Mouse (Mus musculus) heart, postnatal 25 days (tissue): Measurements from ENCODE around the gene Hapln4. TPM values are rescaled to one million over a fixed set of nuclear protein-coding genes. Genes with fewer than 3 reads are reported as not detected.
A peak's percentile ranks its signal among the peaks of the same experiment; 100 is the strongest.
"Not testable (repeated sequence)": the region's sequence is repeated elsewhere in the genome, so short reads cannot be mapped to it uniquely, and the experiment has no call there.

Experiments used
- DNase-seq: peaks from one replicate; pipeline ENCODE4 v3.0.0; 2022; ENCODE audit warnings: low spot score
- intact Hi-C: fragments of 180-260 bp; cut with DNase I; formaldehyde crosslinking; loops from one replicate; pipeline ENCODE4 v1.15.1; 2025
- total RNA-seq, 2 experiments: library from RNA; stranded (reverse); gene quantifications; 2 replicates each; pipeline ENCODE4 v1.2.3; 2021

Hapln4 gene
- total RNA-seq: not detected

- intact Hi-C loops: no loop called here
- DNase-seq: no peak
Observed at GRCm38 (mm10) chr8:70083285-70083684, at the start of gene Hapln4. Hapln4 (plus strand) TSS chr8:70083457.

GRCm38 (mm10) chr8:70037994-70038393, 45.3 kb upstream of the Hapln4 start:
- no peak for DNase-seq
- intact Hi-C loops: no loop called here

GRCm38 (mm10) chr8:70041885-70042546, 41.2 kb upstream of the Hapln4 start:
- intact Hi-C loops: loop anchor here (5.0 kb wide), 1 partner anchor 90 kb away; the partner anchor contains the start of gene Nr2c2ap
- peak; percentile 4 for DNase-seq

DNA sequence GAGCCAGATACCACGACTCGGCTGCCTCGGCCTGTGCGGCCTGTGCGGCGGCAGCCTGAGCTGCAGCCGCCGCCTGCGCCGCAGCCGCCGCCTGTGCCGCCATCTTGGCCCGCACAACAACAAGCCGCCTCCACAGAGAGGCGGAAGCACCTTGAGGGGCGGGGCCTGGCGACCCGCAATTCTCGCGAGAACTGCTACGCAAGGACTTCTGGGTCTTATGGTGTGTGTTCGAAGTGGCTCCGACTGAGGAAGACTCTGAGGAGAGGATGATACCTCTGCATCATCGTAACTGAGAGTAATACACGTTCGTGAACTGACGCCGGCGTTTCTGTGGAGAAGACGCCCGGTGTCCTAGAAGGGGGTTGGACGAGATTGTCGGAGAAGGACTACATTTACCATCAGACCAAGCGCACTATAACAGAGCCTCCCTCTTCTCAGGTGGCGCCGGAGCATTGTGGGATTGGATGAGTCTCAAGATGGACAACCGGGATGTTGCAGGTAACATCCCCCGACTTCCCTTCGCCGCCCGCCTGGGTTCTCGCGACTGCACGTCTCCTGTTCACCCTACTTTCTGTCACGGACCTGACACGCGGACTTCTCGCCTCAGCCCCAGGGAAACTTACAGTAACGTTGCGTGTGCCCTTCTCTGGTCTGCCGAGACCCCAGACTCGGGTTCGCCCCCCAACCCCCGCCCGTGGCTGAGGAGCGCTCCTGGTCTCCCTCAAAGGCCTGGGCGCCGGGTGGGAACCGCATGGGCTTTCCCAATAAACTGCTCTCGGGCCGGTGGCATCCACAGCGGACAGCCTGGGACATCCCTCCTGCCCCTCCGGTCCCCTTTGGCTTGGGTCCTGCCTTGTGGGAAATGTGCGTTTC, 40.4 kb upstream of the Hapln4 start, which contains the start of the genes Mau2 and Sugp1:
Gene Mau2 (minus strand): TSS at position 152 of the 873 bp plus-strand sequence.
Gene Sugp1 (plus strand): TSS at position 231 of the 873 bp plus-strand sequence.
- intact Hi-C loops: loop anchor here (5.0 kb wide), 1 partner anchor 89 kb away; the partner anchor contains the start of gene Nr2c2ap
- peak; percentile 92 for DNase-seq

DNA sequence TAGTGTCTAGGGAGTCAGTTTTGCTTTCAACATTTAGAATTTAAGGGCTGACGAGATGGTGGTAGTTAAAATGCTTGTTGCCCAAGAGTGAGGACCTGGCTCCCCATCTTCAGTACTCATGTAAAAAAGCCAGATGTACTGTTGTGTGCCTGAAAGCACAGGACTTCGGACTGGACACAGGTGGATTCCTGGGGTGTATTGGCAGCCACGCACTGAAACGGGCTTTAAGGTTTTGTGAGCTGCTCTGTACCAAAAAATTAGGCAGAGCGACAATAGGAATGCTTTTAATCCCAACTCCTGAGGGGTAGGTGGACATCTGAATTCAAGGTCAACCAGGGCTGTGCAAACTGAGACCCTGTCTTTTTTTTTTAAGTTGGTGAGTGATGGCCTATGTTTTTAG, 39.3 kb upstream of the Hapln4 start:
- intact Hi-C loops: loop anchor here (5.0 kb wide), 1 partner anchor 88 kb away; the partner anchor contains the start of gene Nr2c2ap
- no peak for DNase-seq

- no peak for DNase-seq
- intact Hi-C loops: no loop called here
Observed at GRCm38 (mm10) chr8:70049662-70050061, 33.6 kb upstream of the Hapln4 start.

DNA sequence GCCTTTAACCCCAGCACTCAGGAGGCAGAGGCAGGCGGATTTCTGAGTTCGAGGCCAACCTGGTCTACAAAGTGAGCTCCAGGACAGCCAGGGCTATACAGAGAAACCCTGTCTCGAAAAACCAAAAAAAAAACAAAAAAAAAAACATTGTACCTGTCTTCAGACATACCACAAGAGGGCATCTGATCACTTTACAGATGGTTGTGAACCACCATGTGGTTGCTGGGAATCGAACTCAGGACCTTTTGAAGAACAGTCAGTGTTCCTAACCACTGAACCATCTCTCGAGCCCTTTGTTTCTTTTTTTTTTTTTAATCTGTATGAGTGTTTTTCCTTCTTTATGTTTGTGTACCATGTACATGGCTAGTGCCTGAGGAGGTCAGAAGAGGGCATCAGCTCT, 32.8 kb upstream of the Hapln4 start:
- intact Hi-C loops, DNase-seq: not testable (repeated sequence)

GRCm38 (mm10) chr8:70057721-70058120, 25.5 kb upstream of the Hapln4 start:
- DNase-seq: no peak

DNA sequence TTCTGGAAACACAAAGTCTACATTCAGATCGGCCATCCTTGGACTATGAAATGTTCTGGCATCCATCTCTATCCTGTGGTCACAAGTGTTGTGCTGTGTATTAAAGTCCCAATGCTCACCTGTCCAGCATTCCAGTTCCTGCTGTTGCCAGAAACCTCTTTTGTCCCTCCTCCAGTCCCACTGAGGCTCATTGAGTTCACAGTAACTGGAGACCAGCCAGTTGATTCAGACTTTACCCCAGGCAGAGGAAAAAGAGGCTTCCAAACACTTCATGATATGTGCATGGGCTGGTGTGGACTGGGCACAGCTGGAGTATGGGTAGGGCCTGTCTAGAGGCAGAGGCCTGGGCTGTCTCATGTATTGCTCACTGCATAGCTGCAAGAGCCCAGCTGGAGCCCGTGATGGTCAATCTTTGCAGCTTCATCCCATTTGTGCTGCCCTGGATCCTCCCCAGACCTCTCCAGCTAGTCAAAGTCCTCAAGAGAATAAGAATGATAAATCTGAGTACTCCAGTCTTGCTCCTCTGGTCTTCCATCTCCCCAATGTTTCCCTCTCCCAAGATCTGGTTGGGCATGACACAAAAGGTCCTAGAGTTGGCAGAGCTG, 11.3 kb upstream of the Hapln4 start:
- intact Hi-C loops: no loop called here
- no peak for DNase-seq

More at GRCm38 (mm10) chr8:70057721-70058120, 25.5 kb upstream of the Hapln4 start:
- intact Hi-C loops: no loop called here

DNA sequence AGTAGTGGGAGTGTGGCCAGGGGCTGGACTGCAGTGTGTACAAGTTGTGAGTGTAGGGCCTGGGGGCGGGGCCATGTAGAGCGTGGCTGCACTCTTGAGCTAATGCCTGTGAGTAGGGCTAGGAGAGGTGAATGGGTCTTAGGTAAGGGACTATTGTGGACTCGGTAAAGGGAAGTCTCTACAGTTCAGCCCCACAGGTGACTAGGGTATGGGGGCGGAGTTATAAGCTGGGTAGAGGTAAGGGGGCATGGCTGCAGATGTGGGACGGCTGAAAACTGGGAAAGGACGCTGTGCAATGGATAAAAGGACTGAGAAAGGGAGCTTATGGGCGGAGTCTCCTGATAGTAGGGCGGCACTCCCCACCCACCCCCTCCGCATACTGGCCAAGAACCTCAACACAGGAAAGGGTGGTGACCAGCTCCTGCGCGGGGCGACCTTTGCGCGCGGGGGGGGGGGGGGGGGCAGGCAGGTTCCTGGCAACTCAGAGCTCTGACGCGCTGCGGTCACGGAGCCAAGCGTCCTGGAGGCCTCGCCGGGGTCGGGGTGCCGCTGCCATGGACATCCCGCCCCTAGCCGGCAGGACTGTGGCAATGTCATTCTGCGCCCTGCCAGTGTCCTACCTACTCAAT, 10.7 kb upstream of the Hapln4 start, which contains the start of gene Tm6sf2:
Gene Tm6sf2 (plus strand): TSS at position 484 of the 629 bp plus-strand sequence.
- DNase-seq: peak; percentile 10
- intact Hi-C loops: no loop called here

GRCm38 (mm10) chr8:70073120-70073519, 10.1 kb upstream of the Hapln4 start:
- intact Hi-C loops: no loop called here
- no peak for DNase-seq

DNA sequence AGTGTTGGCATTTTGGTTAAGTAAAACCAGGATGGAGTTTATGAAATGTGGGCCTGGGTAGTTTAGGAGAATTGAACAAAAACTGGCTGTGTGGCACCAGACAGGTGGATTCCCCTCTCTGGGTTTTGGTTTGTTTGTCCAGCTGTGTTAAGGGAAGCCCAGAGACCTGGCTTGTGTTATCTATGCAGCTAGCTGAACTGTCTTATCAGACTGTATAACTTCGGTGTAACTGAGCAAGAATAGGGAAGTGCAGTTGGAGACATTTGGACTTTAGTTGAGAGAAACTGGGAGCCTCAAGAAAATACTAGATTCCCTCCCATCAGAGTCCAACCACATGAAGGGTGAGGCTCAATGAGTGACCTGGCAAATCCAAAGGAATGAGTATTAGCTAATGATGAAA, 9.6 kb upstream of the Hapln4 start:
- no peak for DNase-seq
- intact Hi-C loops: no loop called here

DNA sequence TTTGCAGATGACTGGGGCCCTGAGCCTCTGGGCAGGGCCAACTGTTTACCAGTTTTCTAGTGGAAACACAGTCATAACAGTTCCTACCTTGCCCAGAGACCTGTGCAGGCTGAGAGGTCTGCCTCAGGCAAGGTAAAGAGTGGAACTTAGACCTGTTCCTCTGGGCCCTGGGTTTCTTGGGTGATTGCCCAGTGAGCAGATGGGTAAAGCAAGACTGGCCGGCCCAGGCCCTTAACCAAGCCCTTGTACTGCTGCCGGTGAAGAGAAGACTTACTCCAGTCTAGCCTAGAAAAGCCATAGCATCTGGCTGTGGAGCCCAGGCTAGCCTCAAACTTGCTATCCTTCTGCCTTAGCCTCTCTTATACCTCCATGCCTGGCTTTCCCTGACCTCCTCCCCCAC, 1.3 kb upstream of the Hapln4 start:
- intact Hi-C loops: no loop called here
- DNase-seq: no peak

GRCm38 (mm10) chr8:70084191-70085065, 1.2 kb downstream of the Hapln4 start:
- DNase-seq: no peak
- intact Hi-C loops: loop anchor here (5.0 kb wide), 1 partner anchor 83 kb away; no protein-coding TSS in a partner anchor

DNA sequence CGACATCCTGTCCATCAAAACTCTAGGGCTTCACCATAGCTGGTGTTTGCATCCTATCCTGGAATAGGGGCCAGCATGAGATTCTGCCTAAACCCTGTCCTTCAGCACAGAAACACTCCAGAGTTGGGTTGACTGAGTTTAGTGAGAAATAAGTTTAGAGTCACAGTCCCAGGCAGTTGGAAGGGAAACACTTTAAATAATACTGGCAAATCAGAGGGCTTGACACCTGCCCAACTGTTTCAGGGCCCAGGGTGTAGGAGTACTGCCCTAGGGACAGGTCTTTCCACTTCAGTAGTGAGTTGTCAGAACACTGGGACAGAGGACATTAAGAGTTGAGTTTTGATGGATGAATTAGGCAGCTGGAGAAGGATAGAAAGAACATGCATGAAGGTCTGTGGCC, 2.9 kb downstream of the Hapln4 start:
- intact Hi-C loops: loop anchor here (2.0 to 5.0 kb wide), 2 partner anchors 81 to 137 kb away; no protein-coding TSS in a partner anchor

GRCm38 (mm10) chr8:70087237-70087636, 4.0 kb downstream of the Hapln4 start:
- intact Hi-C loops: loop anchor here (2.0 to 5.0 kb wide), 2 partner anchors 80 to 136 kb away; no protein-coding TSS in a partner anchor
- DNase-seq: no peak

More for the DNA sequence above, 2.9 kb downstream of the Hapln4 start:
- DNase-seq: no peak

DNA sequence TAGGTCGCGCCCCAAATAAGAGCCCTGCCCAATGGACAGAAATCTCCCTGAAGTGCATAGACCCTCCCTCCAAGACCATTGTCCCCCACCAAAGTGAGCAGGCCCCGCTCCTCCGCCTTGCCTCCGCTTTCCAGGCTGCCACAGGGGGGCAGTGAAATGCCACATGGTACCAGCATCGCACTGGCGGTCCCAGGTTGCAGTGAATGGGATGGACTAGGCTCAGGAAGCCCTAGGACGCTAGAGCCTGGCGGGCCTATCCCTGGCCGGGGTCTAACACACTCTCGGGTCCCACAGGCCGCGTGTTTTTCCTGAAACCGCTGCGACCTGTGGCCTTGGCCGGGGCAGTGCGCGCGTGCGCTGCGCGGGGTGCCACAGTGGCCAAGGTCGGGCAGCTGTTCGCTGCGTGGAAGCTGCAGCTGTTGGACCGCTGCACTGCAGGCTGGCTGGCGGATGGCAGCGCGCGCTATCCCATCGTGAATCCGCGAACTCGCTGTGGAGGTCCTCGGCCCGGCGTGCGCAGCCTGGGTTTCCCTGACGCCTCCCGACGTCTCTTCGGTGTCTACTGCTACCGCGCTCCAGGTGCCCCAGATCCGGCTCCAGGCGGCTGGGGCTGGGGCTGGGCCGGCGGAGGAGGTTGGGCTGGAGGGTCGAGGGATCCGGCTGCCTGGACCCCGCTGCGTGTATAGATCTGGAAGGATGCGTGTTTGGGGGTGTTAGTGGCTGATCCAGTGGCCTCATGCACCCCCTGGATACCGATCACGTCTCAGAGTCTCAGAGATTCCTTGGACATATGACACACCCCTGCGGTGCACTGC, 4.8 kb downstream of the Hapln4 start:
- no peak for DNase-seq
- intact Hi-C loops: loop anchor here (2.0 to 5.0 kb wide), 2 partner anchors 79 to 135 kb away; no protein-coding TSS in a partner anchor
